In the genomic region with DNA sequence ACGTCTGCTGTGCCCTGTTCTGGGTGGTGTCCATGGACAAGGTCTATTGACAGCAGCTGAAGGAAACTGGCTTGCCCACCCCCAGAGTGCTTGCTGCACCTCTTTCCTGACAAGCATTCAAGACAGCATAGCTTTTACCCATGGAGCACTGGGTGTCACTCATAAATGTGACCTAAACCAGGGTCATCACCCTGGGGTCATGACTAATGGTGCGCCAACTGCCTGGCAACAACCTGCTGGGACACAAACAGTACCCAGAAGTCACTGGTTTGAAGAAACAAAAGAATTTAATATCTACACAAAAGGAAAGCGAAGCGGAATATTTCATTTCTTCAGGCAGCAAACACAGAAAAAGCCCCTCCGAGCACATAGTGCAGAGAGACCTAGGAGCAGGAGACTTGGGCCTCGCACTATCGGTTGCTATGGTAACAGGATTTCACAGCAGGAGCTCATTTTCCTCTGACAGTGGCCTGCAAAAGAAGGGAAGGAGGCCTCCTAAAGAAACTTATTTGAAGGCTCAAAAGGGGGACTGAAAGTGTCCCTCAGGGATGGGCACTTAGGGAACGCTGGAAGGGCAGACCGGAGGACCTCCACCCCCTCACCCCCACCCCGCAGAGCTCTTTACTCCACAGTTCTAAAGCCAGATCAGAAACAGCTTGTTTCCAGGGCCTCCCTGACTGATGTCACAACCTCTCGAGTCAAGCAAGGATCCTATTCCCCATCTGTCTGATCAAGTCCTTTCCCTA, we compare ENCODE assay signal across 9 mouse cellular contexts. TPM values are rescaled to one million over a fixed set of nuclear protein-coding genes. Genes with fewer than 3 reads are reported as not detected.
DNase-seq lines count a peak whose midpoint lies in the region; ATAC-seq lines count a peak whose summit lies in the region.
"Had no signal": no experiment of that assay in that cellular context is flagged by ENCODE, and none has a peak within 500 bp of the region (broad histone marks: within the 10 kb centered on the region; RNA-seq: fewer than 3 reads in every experiment).

No protein-coding gene starts in this region.

- no peaks in the 10 kb centered on the region for H3K36me3 ChIP-seq in heart, embryonic 10.5 days
- H3K36me3 ChIP-seq in forebrain, embryonic 15.5 days, result no peaks in the 10 kb centered on the region
- H3K36me3 ChIP-seq in midbrain, embryonic 12.5 days, result no peaks in the 10 kb centered on the region
- H3K36me3 ChIP-seq: stomach, embryonic 15.5 days had no signal

- DNase-seq in heart, embryonic 10.5 days (ENCODE audit: low spot score), result no peak
- no peak for DNase-seq in heart, postnatal 25 days (ENCODE audit: low spot score)
- DNase-seq in brain, adult 2 months (ENCODE audit: low read depth, low spot score), result peak; percentile 78
- DNase-seq in kidney, adult 9 months, result no peak
- no peak for DNase-seq in Muller cell, postnatal 12 days (ENCODE audit: inconsistent ontology term)
- no peak for DNase-seq in thymus, postnatal 25 days

- peaks cover 46% of the 10 kb centered on the region for H3K4me1 ChIP-seq in heart, embryonic 10.5 days
- H3K4me1 ChIP-seq in forebrain, embryonic 15.5 days, result peaks cover 30% of the 10 kb centered on the region
- H3K4me1 ChIP-seq in midbrain, embryonic 12.5 days, result peaks cover 45% of the 10 kb centered on the region

- ATAC-seq in forebrain, embryonic 15.5 days (replicated peaks), result no peak
- ATAC-seq in midbrain, embryonic 12.5 days (ENCODE audit: low FRiP score, low read depth), result peak; percentile 35; the same call in 1 of the 2 replicates

- no peak overlapping the region for H3K9ac ChIP-seq in forebrain, embryonic 15.5 days (replicated peaks)
- no peak overlapping the region; the same call in 1 of the 2 replicates for H3K9ac ChIP-seq in midbrain, embryonic 12.5 days (replicated peaks)
- H3K9ac ChIP-seq: stomach, embryonic 15.5 days had no signal

- H3K4me2 ChIP-seq in forebrain, embryonic 15.5 days (replicated peaks), result no peak overlapping the region
- H3K4me2 ChIP-seq in midbrain, embryonic 12.5 days (replicated peaks), result peak overlapping the region; percentile 33
- H3K4me2 ChIP-seq: stomach, embryonic 15.5 days had no signal

- peaks cover 43% of the 10 kb centered on the region for H3K27me3 ChIP-seq in heart, embryonic 10.5 days (ENCODE audit: insufficient read depth, poor library complexity, severe bottlenecking)
- H3K27me3 ChIP-seq in forebrain, embryonic 15.5 days, result peaks cover 3% of the 10 kb centered on the region; the same call in 1 of the 2 replicates
- peaks cover 65% of the 10 kb centered on the region for H3K27me3 ChIP-seq in midbrain, embryonic 12.5 days

- no peaks in the 10 kb centered on the region for H3K9me3 ChIP-seq in heart, embryonic 10.5 days
- no peaks in the 10 kb centered on the region for H3K9me3 ChIP-seq in forebrain, embryonic 15.5 days
- H3K9me3 ChIP-seq in midbrain, embryonic 12.5 days, result no peaks in the 10 kb centered on the region
- H3K9me3 ChIP-seq: stomach, embryonic 15.5 days had no signal

- intact Hi-C loops in heart, postnatal 25 days (cut with DNase I), result no loop called here

- whole genome bisulfite sequencing in heart, embryonic 10.5 days, result 28% methylated on average over 11 of the region's 11 CpGs
- 16% methylated on average over 11 of the region's 11 CpGs for WGBS in forebrain, embryonic 15.5 days
- 6% methylated on average over 11 of the region's 11 CpGs for WGBS in midbrain, embryonic 12.5 days

- no peak overlapping the region for H3K4me3 ChIP-seq in heart, embryonic 10.5 days
- no peak overlapping the region for H3K4me3 ChIP-seq in forebrain, embryonic 15.5 days
- H3K4me3 ChIP-seq in midbrain, embryonic 12.5 days, result no peak overlapping the region
- H3K4me3 ChIP-seq: stomach, embryonic 15.5 days had no signal

- H3K27ac ChIP-seq in heart, embryonic 10.5 days, result peak overlapping the region; percentile 44
- 0 out of 2 replicates have a peak overlapping the region, but pooled peaks have one; percentile 0 for H3K27ac ChIP-seq in forebrain, embryonic 15.5 days (replicated peaks)
- H3K27ac ChIP-seq in midbrain, embryonic 12.5 days (replicated peaks), result peak overlapping the region; percentile 52
- H3K27ac ChIP-seq: stomach, embryonic 15.5 days had no signal

RNA-seq across cellular contexts. Expression of a gene that starts 25.7 kb away (rescaled TPM):
- polyA plus RNA-seq in heart, embryonic 10.5 days (2016; fragmentation: Nextera tagmentation; extraction: Ambion mirVana), result 3.9 and 4.1 TPM in 2 replicates
- total RNA-seq in heart, postnatal 25 days (2021), result 10 to 100 TPM in 1 of 2 experiments, 1 to 10 TPM in 1; 9.8 to 11.5 TPM
- 1.1 and 1.5 TPM in 2 replicates for polyA plus RNA-seq in forebrain, embryonic 15.5 days (2015; fragmentation: Nextera tagmentation; extraction: Ambion mirVana)
- 0.84 and 0.93 TPM in 2 replicates for polyA plus RNA-seq in midbrain, embryonic 12.5 days (2016; fragmentation: Nextera tagmentation; extraction: Ambion mirVana)

RNA-seq across cellular contexts. Expression of a gene that starts 35.8 kb away (rescaled TPM):
- 0.16 TPM in 1 of 2 replicates, not detected in the other for polyA plus RNA-seq in heart, embryonic 10.5 days (2016; fragmentation: Nextera tagmentation; extraction: Ambion mirVana)
- total RNA-seq in heart, postnatal 25 days (2021), result not detected
- 2.1 and 4.1 TPM in 2 replicates for polyA plus RNA-seq in forebrain, embryonic 15.5 days (2015; fragmentation: Nextera tagmentation; extraction: Ambion mirVana)
- 0.40 and 1.1 TPM in 2 replicates for polyA plus RNA-seq in midbrain, embryonic 12.5 days (2016; fragmentation: Nextera tagmentation; extraction: Ambion mirVana)

Comparison
In these comparisons a context has a peak if more than half of its experiments do, and no peak if none do; other contexts are left out.
1. H3K27ac ChIP-seq: peak in every context shown above with its lines; median percentile 52 in midbrain, embryonic 12.5 days; 44 in heart, embryonic 10.5 days; 0 in forebrain, embryonic 15.5 days.